Comparison of ENCODE assay signal across 20 mouse cellular contexts in the genomic region with DNA sequence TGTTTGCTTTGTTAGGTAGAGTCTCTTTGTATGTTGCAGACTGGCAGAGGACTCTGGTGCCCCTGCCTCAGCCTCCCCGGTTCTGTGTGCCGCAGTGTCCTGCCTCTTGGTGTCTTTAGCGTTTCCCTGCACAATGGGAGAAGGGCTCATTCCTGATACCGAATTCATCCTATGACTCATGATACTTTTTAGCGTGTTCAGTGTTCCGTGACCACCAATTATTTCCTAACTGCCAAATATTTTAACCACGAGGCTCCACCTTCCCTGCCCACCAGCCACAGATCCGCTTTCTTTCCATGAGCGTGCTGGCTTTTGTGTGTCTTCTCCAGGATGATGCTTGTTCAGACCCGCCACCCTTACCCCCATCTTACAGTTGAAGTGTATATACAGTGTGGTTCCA. TPM values are rescaled to one million over a fixed set of nuclear protein-coding genes. Genes with fewer than 3 reads are reported as not detected.
A peak's percentile ranks its signal among the peaks of the same experiment; 100 is the strongest.
DNase-seq lines count a peak whose midpoint lies in the region; ATAC-seq and TF ChIP-seq lines count a peak whose summit lies in the region.
"Had no signal": no experiment of that assay in that cellular context is flagged by ENCODE, and none has a peak within 500 bp of the region (broad histone marks: within the 10 kb centered on the region; RNA-seq: fewer than 3 reads in every experiment).

No protein-coding gene starts in this region.

- in situ Hi-C loops in Patski (cut with MboI; ENCODE audit: low pct_unique_long_range_greater_than_20kb) = loop anchor here (25.0 kb wide), 1 partner anchor 227 kb away; no protein-coding TSS in a partner anchor

- peak overlapping the region; percentile 58 for H3K27ac ChIP-seq in layer of hippocampus, adult 2 months
- H3K27ac ChIP-seq: embryonic facial prominence, embryonic 10.5 days; forebrain, embryonic 10.5 days; heart, adult 2 months; hindbrain, embryonic 10.5 days; hindbrain, embryonic 14.5 days; intestine, embryonic 15.5 days had no signal

- POLR2A ChIA-PET in Patski (lab: Charles Lee) = interaction anchor here (1.6 kb wide), 1 partner anchor 15 kb away, joined by 6 read pairs; no protein-coding TSS in a partner anchor

- H3K4me3 ChIP-seq in layer of hippocampus, adult 2 months = no peak overlapping the region
- H3K4me3 ChIP-seq: embryonic facial prominence, embryonic 10.5 days; erythroblast, embryonic 14.5 days; forebrain, embryonic 10.5 days; heart, adult 2 months; heart, embryonic 12.5 days; hindbrain, embryonic 10.5 days; intestine, embryonic 15.5 days had no signal

- TF ChIP-seq CTCF in layer of hippocampus, adult 2 months (conservative IDR thresholded peaks at IDR 0.05) = no peak
- TF ChIP-seq CTCF in Patski (IDR thresholded peaks at IDR 0.05) = no peak

- H3K27me3 ChIP-seq in Patski = no peaks in the 10 kb centered on the region
- H3K27me3 ChIP-seq: heart, embryonic 12.5 days; intestine, embryonic 15.5 days had no signal

- no peak for DNase-seq in layer of hippocampus, adult 2 months (ENCODE audit: low spot score in 2 of 2)
- DNase-seq in layer of hippocampus, adult 9-10 months (ENCODE audit: low spot score) = no peak
- DNase-seq in Patski (ENCODE audit: low read depth, low spot score) (peak; percentile 64), adipocyte (ENCODE audit: low spot score) (no peak)
- no peak for DNase-seq in cerebellum, adult 9-11 months
- DNase-seq in frontal cortex, postnatal 10 days (ENCODE audit: low spot score in 2 of 2) = no peak
- DNase-seq: adrenal gland, postnatal 10 days; cerebellum, adult 11-12 months; cerebellum, postnatal 10 days; gastrocnemius, postnatal 10 days; heart, adult 2 months had no signal

- ATAC-seq in Patski = peak; percentile 82
- ATAC-seq in megakaryocyte progenitor cell, adult 5-6 weeks (replicated peaks; ENCODE audit: poor library complexity) = peak; percentile 36
- ATAC-seq: forebrain, embryonic 14.5 days; intestine, embryonic 15.5 days had no signal

- CTCF ChIA-PET in Patski (lab: Charles Lee) = interaction anchor here (1.0 to 1.7 kb wide), 3 partner anchors 16 to 37 kb away, joined by 4 to 5 read pairs (median 4); partner anchors contain the start of gene Ipmk

RNA-seq across cellular contexts. Expression of gene Ipmk, which starts 16.3 kb away (rescaled TPM):
- total RNA-seq in layer of hippocampus, adult 2 months (2021) = 10 to 100 TPM; 39.0 to 40.5 TPM
- polyA plus RNA-seq in Patski (2021) = 73.9 TPM
- 25.7 and 26.0 TPM in 2 replicates for total RNA-seq in megakaryocyte progenitor cell, adult 5-6 weeks (2015)
- total RNA-seq in megakaryocyte progenitor cell, adult 5-6 weeks (2017) = 24.8 and 25.4 TPM in 2 replicates

RNA-seq across cellular contexts. Expression of gene Cisd1, which starts 19.1 kb away (rescaled TPM):
- 100 to 1,000 TPM; 121 to 136 TPM for total RNA-seq in layer of hippocampus, adult 2 months (2021)
- polyA plus RNA-seq in Patski (2021) = 137 TPM
- total RNA-seq in megakaryocyte progenitor cell, adult 5-6 weeks (2015) = 32.8 and 36.6 TPM in 2 replicates
- total RNA-seq in megakaryocyte progenitor cell, adult 5-6 weeks (2017) = 14.7 and 15.4 TPM in 2 replicates
